Mouse (Mus musculus) Patski (cell line): ENCODE data around the gene Arhgef3. TPM values are rescaled to one million over a fixed set of nuclear protein-coding genes. Genes with fewer than 3 reads are reported as not detected.
A peak's percentile ranks its signal among the peaks of the same experiment; 100 is the strongest.

Source experiments
- ATAC-seq: fragments of 100-300 bp; one replicate; pipeline ENCODE4 v1.8.0; 2021
- CTCF ChIA-PET: fragments of 350-600 bp; sonication (Branson Sonifier 250); formaldehyde crosslinking; loops from one replicate; lab custom pipeline; 2022; ENCODE audit warnings: inconsistent platforms; lab: Charles Lee
- POLR2A ChIA-PET: fragments of 350-600 bp; sonication (Branson Sonifier 250); formaldehyde crosslinking; loops from one replicate; lab custom pipeline; 2022; ENCODE audit warnings: antibody characterized with exemption, inconsistent platforms; lab: Charles Lee
- DNase-seq: peaks from one replicate; pipeline ENCODE4 v3.0.0-alpha.2; 2011; ENCODE audit warnings: low read depth, low spot score
- H3K27me3 ChIP-seq: fragments of 371-371 bp; one replicate; pipeline ENCODE4 v1.5.1; 2021
- CTCF ChIP-seq: fragments of 100-300 bp; IDR thresholded peaks from one replicate; pipeline ENCODE4 v1.5.1; 2021
- in situ Hi-C: fragments of 300-500 bp; cut with MboI; formaldehyde crosslinking; loops from 3 replicates; pipeline ENCODE4 v1.11.1; 2018; ENCODE audit warnings: low pct_unique_long_range_greater_than_20kb, mixed read lengths
- polyA plus RNA-seq: library from polyadenylated mRNA; unstranded; gene quantifications from one replicate; pipeline ENCODE4 v1.2.3, GENCODE M21; 2021

Arhgef3 gene
- polyA plus RNA-seq, 1 experiment from 2014 or later = 3.4 TPM

DNA sequence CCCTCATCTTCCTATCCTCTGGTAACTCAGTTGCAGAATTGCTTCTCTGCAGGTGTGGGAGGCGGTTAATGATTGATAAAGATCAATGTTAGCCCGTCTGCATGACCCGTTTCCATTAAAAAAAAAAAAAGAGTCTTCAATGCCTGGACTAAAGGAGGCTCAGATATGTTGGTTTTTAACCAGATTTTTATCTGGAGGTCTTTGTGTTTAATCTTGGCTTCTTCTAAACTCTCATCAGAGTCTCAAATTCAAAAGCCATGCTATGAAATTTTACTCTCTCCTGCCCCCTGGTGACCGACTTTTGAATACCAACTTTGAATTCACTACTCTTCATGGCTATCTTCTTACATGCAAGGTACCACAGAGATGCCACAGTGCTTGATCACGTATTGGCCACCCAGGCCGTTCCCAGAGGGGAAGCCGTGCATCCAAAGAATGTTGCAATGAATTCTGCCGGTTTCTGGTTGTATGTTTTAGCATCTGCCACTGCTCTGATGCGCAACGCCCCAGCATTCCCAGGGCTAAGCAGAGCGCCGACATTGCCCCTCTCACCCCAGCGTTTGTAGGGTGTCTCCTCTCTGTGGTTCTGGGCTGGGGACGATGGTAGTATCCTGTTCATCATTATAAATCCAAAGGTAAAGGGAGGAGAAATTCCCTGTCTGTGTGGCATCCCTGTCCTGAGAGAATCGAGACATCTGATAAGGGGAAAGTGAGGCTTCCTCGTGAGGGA, 69.0 kb downstream of the Arhgef3 start:
- DNase-seq (no peak), ATAC-seq (no peak)
- ChIA-PET POLR2A (no interaction called here), CTCF (interaction anchor here (0.7 to 2.5 kb wide), 5 partner anchors 38 to 154 kb away, joined by 3 to 10 read pairs (median 5); no protein-coding TSS in a partner anchor)
- H3K27me3 ChIP-seq = no peaks in the 10 kb centered on the region
- in situ Hi-C loops = loop anchor here (5.0 to 25.0 kb wide), 3 partner anchors 151 to 561 kb away; no protein-coding TSS in a partner anchor
- TF ChIP-seq CTCF = peak; percentile 68

DNA sequence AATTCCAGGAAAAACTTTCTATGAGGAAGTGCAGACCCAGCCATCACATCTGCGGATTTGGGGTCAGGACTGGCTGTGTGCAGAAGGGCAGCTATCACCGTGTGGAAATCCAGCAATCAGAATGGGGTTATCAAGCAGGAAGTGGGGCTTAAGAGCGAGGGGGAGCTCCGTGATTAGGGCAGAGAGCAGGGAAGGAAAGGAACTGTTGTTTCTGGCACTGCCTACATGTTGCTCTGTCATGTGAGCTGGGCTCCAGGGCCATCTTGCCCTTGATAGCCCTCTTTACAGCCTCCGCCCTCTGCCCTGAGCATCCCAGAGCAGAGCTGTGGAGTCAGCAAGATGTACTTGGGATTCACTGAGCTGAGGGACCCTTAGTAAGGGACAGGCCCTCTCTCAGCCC, 71.2 kb downstream of the Arhgef3 start:
- ChIA-PET CTCF (interaction anchor here (1.1 to 2.3 kb wide), 5 partner anchors 11 to 228 kb away, joined by 3 to 10 read pairs (median 5); no protein-coding TSS in a partner anchor), POLR2A (no interaction called here)
- in situ Hi-C loops = loop anchor here (5.0 to 25.0 kb wide), 3 partner anchors 246 to 559 kb away; no protein-coding TSS in a partner anchor
- no peak for DNase-seq
- TF ChIP-seq CTCF = no peak
- no peaks in the 10 kb centered on the region for H3K27me3 ChIP-seq
- no peak for ATAC-seq

- no peak for TF ChIP-seq CTCF
- in situ Hi-C loops = loop anchor here (5.0 to 25.0 kb wide), 3 partner anchors 246 to 558 kb away; no protein-coding TSS in a partner anchor
- CTCF ChIA-PET = interaction anchor here (0.9 to 2.3 kb wide), 10 partner anchors 12 to 374 kb away, joined by 3 to 10 read pairs (median 4); partner anchors contain the start of gene Fam208a
- DNase-seq = no peak
- POLR2A ChIA-PET = no interaction called here
- ATAC-seq = no peak
- H3K27me3 ChIP-seq = no peaks in the 10 kb centered on the region
Observed at GRCm38 (mm10) chr14:27186596-27186995, 71.9 kb downstream of the Arhgef3 start.

- ATAC-seq = no peak
- no peak for DNase-seq
- in situ Hi-C loops = loop anchor here (5.0 to 25.0 kb wide), 3 partner anchors 245 to 558 kb away; no protein-coding TSS in a partner anchor
- CTCF ChIA-PET = interaction anchor here (0.7 to 2.3 kb wide), 12 partner anchors 12 to 373 kb away, joined by 3 to 10 read pairs (median 4); partner anchors contain the start of gene Fam208a
- POLR2A ChIA-PET = no interaction called here
- no peaks in the 10 kb centered on the region for H3K27me3 ChIP-seq
- peak; percentile 95 for TF ChIP-seq CTCF
Observed at GRCm38 (mm10) chr14:27187025-27187424, 72.3 kb downstream of the Arhgef3 start.

DNA sequence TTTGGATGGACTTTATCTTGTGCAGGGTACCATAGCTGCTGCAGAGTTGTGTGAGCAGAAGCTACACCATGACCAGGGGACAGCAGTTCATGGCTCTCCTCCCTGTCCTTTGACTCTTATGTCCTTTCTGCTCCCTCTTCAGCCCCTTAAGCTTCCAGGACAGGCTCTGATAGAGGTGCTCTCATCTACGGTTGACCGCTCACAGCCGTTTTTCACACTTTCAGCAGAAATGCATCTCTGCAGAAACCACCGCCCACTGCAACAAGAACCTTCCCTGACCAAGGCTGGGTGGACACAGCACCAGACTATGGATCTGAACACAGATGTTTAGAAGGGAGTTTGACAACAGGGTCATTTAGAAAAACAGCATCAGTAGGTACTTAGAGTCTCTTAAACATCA, 73.2 kb downstream of the Arhgef3 start:
- no peaks in the 10 kb centered on the region for H3K27me3 ChIP-seq
- ATAC-seq = no peak
- no peak for TF ChIP-seq CTCF
- in situ Hi-C loops = loop anchor here (5.0 to 25.0 kb wide), 3 partner anchors 244 to 557 kb away; no protein-coding TSS in a partner anchor
- CTCF ChIA-PET = interaction anchor here (1.1 to 1.9 kb wide), 4 partner anchors 84 to 372 kb away, joined by 4 to 6 read pairs (median 4); partner anchors contain the start of gene Fam208a
- no peak for DNase-seq
- POLR2A ChIA-PET = no interaction called here

- ChIA-PET POLR2A (no interaction called here), CTCF (interaction anchor here (1.8 to 2.0 kb wide), 2 partner anchors 14 to 248 kb away, joined by 3 to 5 read pairs; no protein-coding TSS in a partner anchor)
- ATAC-seq (no peak), DNase-seq (no peak)
- in situ Hi-C loops = loop anchor here (25.0 kb wide), 1 partner anchor 370 kb away; no protein-coding TSS in a partner anchor
- no peaks in the 10 kb centered on the region for H3K27me3 ChIP-seq
- peak; percentile 71 for TF ChIP-seq CTCF
Observed at GRCm38 (mm10) chr14:27192450-27192849, 77.8 kb downstream of the Arhgef3 start.

DNA sequence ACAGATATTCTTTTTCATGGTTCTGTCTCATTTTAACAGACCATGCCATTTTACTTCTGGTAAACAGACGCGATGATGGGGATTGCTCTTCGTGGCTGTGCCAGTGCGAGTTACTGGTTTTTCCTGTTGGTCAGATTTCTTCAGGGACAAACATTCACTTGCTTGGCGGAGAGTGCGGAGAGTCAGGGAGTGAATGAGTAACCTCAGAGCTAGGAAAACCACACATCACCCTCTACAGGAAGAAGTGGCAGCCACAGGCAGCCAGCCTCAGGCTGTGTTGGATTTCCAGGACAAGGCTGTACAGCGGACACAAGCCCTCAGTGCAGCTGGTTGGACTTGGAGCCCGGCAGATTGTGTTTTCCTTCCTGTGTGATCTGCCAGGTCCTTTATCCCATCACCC, 82.3 kb downstream of the Arhgef3 start:
- POLR2A ChIA-PET = no interaction called here
- in situ Hi-C loops = loop anchor here (25.0 kb wide), 1 partner anchor 365 kb away; no protein-coding TSS in a partner anchor
- DNase-seq (no peak), ATAC-seq (no peak)
- H3K27me3 ChIP-seq = no peaks in the 10 kb centered on the region
- CTCF ChIA-PET = no interaction called here
- TF ChIP-seq CTCF = no peak

GRCm38 (mm10) chr14:27198490-27199089, 83.9 kb downstream of the Arhgef3 start:
- CTCF ChIA-PET = no interaction called here
- POLR2A ChIA-PET = no interaction called here

DNA sequence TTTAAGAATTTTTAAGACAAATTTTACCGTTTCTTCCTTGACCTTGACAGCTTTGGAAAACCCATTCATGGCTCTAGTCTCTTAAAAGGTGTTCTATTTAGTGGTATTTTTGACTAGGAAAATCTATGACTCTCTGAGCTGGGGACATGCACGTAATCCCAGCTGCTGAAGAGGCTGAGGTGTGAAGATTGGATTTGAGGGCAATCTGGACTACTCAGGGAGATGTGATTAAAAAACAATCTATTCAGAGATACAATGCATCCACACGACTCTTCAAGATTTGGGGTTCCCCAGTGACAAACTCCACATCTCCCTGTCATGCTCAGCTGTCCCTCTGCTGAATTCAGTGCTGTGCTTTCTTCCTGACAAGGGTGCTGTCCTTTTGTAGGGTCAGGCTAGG, 84.4 kb downstream of the Arhgef3 start:
- H3K27me3 ChIP-seq = no peaks in the 10 kb centered on the region
- no peak for TF ChIP-seq CTCF
- no peak for DNase-seq
- in situ Hi-C loops = loop anchor here (25.0 kb wide), 1 partner anchor 363 kb away; no protein-coding TSS in a partner anchor
- ChIA-PET CTCF (no interaction called here), POLR2A (no interaction called here)
- no peak for ATAC-seq

More at GRCm38 (mm10) chr14:27198490-27199089, 83.9 kb downstream of the Arhgef3 start:
- H3K27me3 ChIP-seq = no peaks in the 10 kb centered on the region
- ATAC-seq (no peak), DNase-seq (no peak)
- in situ Hi-C loops = loop anchor here (25.0 kb wide), 1 partner anchor 364 kb away; no protein-coding TSS in a partner anchor
- no peak for TF ChIP-seq CTCF

GRCm38 (mm10) chr14:27199870-27200269, 85.2 kb downstream of the Arhgef3 start:
- DNase-seq (no peak), ATAC-seq (no peak)
- peaks cover under 1% of the 10 kb centered on the region for H3K27me3 ChIP-seq
- in situ Hi-C loops = loop anchor here (25.0 kb wide), 1 partner anchor 362 kb away; no protein-coding TSS in a partner anchor
- POLR2A ChIA-PET = no interaction called here
- no peak for TF ChIP-seq CTCF
- CTCF ChIA-PET = interaction anchor here (1.3 kb wide), 1 partner anchor 13 kb away, joined by 4 read pairs; no protein-coding TSS in a partner anchor
